Mouse (Mus musculus): Measurements from ENCODE around the gene Ksr1.

DNA sequence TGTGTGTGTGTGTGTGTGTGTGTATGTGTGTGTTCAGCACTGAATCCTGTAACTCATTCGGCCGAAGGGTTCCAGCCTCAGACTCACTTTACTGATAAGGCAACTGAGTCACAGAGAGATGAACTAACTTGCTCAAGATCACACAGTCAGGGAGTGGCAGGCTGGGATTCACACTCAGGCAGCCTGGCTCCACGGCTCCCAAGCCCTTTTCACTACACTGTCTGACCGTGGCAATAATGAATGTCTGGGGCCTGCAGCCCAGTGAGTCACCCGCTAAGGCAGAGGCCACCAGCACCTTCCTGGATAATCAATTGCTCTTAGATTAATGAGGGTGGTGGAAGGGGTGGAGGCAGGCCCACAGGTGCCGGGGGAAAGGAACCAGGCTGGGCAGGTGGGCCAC is 41.2 kb downstream of the Ksr1 start:
- TF ChIP-seq CTCF (IDR thresholded peaks at IDR 0.05; ENCODE audit: low read depth) = no peak
- no peak for TF ChIP-seq EP300 (optimal IDR thresholded peaks at IDR 0.05)
